Comparison of ENCODE assay signal across 21 mouse cellular contexts in the genomic region with DNA sequence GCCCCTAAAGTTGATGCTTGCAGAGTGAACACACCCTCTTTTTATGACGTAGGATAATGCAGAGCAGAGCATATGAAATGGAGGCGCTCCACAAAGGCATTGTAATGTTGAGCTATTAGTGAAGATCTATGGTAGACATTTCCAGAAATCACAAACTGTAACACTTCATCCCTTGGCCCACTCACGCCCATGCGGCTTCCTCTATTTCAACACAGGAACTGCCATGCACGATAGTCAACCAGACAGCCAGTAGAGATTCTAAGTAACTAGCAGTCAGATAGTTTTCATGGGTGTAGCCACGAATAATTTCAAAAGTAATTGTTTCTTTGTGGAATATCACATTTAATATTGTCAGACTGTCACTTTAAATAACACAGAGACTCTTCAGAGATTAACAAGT.
"Had no signal": no experiment of that assay in that cellular context is flagged by ENCODE, and none has a peak within 500 bp of the region (broad histone marks: within the 10 kb centered on the region; RNA-seq: fewer than 3 reads in every experiment).

No protein-coding gene starts in this region.

- DNase-seq: cerebellum, adult 2 months; cerebellum, adult 8-10 months; cerebellum, adult 9-10 months; cerebellum, adult 9-11 months; cerebellum, postnatal 10 days; cerebellum, postnatal 14 days; cerebellum, postnatal 25 days; cerebellum, postnatal 36 days; forebrain, postnatal 0 days; gastrocnemius, adult 2 months; gastrocnemius, postnatal 10 days; gastrocnemius, postnatal 14 days; gastrocnemius, postnatal 25 days; gastrocnemius, postnatal 36 days; heart, adult 11 months; heart, adult 18-20 months; heart, adult 2 months had no signal

- ATAC-seq: forebrain, embryonic 13.5 days; forebrain, embryonic 14.5 days; forebrain, embryonic 15.5 days; forebrain, embryonic 16.5 days; forebrain, postnatal 0 days had no signal
